Mouse (Mus musculus) MEL (cell line): ENCODE results near the gene Pip5k1a.

Source experiments
- CTCF ChIP-seq, 3 experiments: IDR thresholded peaks in 2 of 3; conservative IDR thresholded peaks in 1 of 3; 2 replicates each; pipeline ENCODE4 v1.5.1; 2011 to 2012; ENCODE audit warnings: low read length in 3 of 3, low read depth in 2 of 3, mild to moderate bottlenecking in 2 of 3, improper control_type of control experiment in 1 of 3, inconsistent platforms in 1 of 3, mixed read lengths in 1 of 3, moderate library complexity in 1 of 3; ENCODE audit not compliant: control insufficient read depth in 1 of 3, insufficient read depth in 1 of 3, poor library complexity in 1 of 3, severe bottlenecking in 1 of 3
- POLR2A ChIP-seq, 2 experiments: IDR thresholded peaks; 2 replicates each; pipeline ENCODE4 v1.6.1; 2011 to 2012; ENCODE audit warnings: low read length in 2 of 2, mild to moderate bottlenecking in 2 of 2, control low read depth in 1 of 2, improper control_type of control experiment in 1 of 2, low read depth in 1 of 2, moderate library complexity in 1 of 2; ENCODE audit not compliant: control insufficient read depth in 1 of 2, insufficient read depth in 1 of 2, poor library complexity in 1 of 2
- RCOR1 ChIP-seq: IDR thresholded peaks from 2 replicates; pipeline ENCODE4 v1.6.1; 2012; ENCODE audit warnings: low read depth, mild to moderate bottlenecking, inconsistent platforms, low read length, improper control_type of control experiment

GRCm38 (mm10) chr3:95133176-95133575 lies 26.4 kb upstream of the Pip5k1a start:
- no peak for TF ChIP-seq CTCF (IDR thresholded peaks at IDR 0.05 in 2 of 3, conservative IDR thresholded peaks at IDR 0.05 in 1 of 3; ENCODE audit: control insufficient read depth in 1 of 3, insufficient read depth in 1 of 3, low read depth in 2 of 3, low read length in 3 of 3, poor library complexity in 1 of 3, severe bottlenecking in 1 of 3)
- no peak for TF ChIP-seq RCOR1
- TF ChIP-seq POLR2A (IDR thresholded peaks at IDR 0.05; ENCODE audit: control insufficient read depth in 1 of 2, insufficient read depth in 1 of 2, low read depth in 1 of 2, low read length in 2 of 2, poor library complexity in 1 of 2) = no peak
